Mouse (Mus musculus) liver, adult 2 months (tissue): ENCODE data around the gene Sec62.

ENCODE experiments used
- CTCF ChIP-seq: fragments of 200-500 bp; IDR thresholded peaks from 2 replicates; pipeline ENCODE4 v1.5.1; 2011; ENCODE audit warnings: low read depth, low read length, control low read depth
- POLR2A ChIP-seq: fragments of 200-500 bp; IDR thresholded peaks from 2 replicates; pipeline ENCODE4 v1.6.1; 2011; ENCODE audit warnings: low read length, control low read depth; ENCODE audit not compliant: insufficient read depth; ENCODE audit errors: extremely low read depth

DNA sequence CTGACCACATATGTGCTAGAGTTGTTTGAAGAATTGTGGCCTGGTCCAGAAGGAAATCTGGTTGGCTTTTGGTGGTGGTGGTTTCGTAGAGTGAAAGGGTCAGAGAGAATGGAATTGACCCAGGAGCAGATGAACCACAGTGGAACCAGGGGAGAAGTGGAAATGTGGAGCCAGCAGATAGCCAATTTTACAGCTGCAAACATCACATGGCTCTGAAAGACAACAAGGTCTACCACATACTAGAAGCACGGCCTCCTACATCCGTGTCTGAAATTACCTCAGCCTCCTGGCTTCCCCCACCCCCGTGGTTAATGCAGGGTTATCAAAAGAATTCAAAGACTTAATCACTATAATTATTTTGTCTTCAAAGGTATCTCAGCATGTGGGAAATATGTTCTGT is 27.8 kb upstream of the Sec62 start:
- TF ChIP-seq CTCF (no peak), POLR2A (no peak)
